Mouse (Mus musculus): ENCODE results near the gene Dyrk1a. TPM values are rescaled to one million over a fixed set of nuclear protein-coding genes. Genes with fewer than 3 reads are reported as not detected.

Dyrk1a gene
- polyA plus RNA-seq, 1 experiment from 2014 or later = 12.8 TPM

- WGBS = 44% methylated on average over 6 of the region's 6 CpGs
- Histone ChIP-seq H3K9me3 (ENCODE audit: control insufficient read depth, low read length) (no peaks in the 10 kb centered on the region), H3K4me1 (replicated peaks; ENCODE audit: control insufficient read depth, insufficient read depth, low read length) (peaks cover 22% of the 10 kb centered on the region), H3K36me3 (ENCODE audit: control insufficient read depth, insufficient read depth) (no peaks in the 10 kb centered on the region), H3K27ac (ENCODE audit: low read length) (no peak overlapping the region), H3K9ac (replicated peaks; ENCODE audit: low read depth, low read length) (no peak overlapping the region), H3K4me3 (replicated peaks; ENCODE audit: low read length) (no peak overlapping the region), H3K4me2 (ENCODE audit: low read length) (no peak overlapping the region), H3K27me3 (replicated peaks; ENCODE audit: control insufficient read depth, insufficient read depth, low read length) (no peaks in the 10 kb centered on the region)
- peak; percentile 66 for ATAC-seq
Measured at GRCm38 (mm10) chr16:94655083-94655482, 85.3 kb downstream of the Dyrk1a start.

GRCm38 (mm10) chr16:94656891-94657290 is 87.1 kb downstream of the Dyrk1a start:
- Histone ChIP-seq H3K4me1 (replicated peaks; ENCODE audit: control insufficient read depth, insufficient read depth, low read length) (peaks cover 20% of the 10 kb centered on the region), H3K27me3 (replicated peaks; ENCODE audit: control insufficient read depth, insufficient read depth, low read length) (no peaks in the 10 kb centered on the region), H3K9me3 (ENCODE audit: control insufficient read depth, low read length) (no peaks in the 10 kb centered on the region), H3K4me3 (replicated peaks; ENCODE audit: low read length) (no peak overlapping the region), H3K27ac (ENCODE audit: low read length) (no peak overlapping the region; the same call in 1 of the 2 replicates), H3K9ac (replicated peaks; ENCODE audit: low read depth, low read length) (no peak overlapping the region), H3K4me2 (ENCODE audit: low read length) (no peak overlapping the region), H3K36me3 (ENCODE audit: control insufficient read depth, insufficient read depth) (no peaks in the 10 kb centered on the region)
- no peak for ATAC-seq
- WGBS = 76% methylated on average over 7 of the region's 7 CpGs

DNA sequence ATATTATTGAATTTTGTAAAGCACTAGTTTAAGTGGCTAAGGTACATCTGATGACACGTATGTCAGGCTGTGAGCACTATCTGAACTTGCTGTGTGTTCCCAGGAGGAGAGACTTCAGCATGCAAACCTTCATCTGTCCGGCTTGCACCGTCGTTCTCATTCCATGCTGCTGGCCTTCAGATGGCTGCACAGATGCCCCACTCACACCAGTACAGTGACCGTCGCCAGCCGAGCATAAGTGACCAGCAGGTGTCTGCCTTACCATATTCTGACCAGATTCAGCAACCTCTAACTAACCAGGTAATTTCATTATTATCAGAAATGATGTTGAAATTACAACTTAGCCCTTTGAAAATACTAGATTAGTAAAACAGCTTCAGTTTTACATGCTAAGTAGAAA is 89.6 kb downstream of the Dyrk1a start:
- WGBS = 90% methylated on average over 7 of the region's 7 CpGs
- H3K9ac ChIP-seq (replicated peaks; ENCODE audit: low read depth, low read length) = no peak overlapping the region
- H3K4me1 ChIP-seq (replicated peaks; ENCODE audit: control insufficient read depth, insufficient read depth, low read length) = peaks cover 15% of the 10 kb centered on the region
- no peaks in the 10 kb centered on the region for H3K27me3 ChIP-seq (replicated peaks; ENCODE audit: control insufficient read depth, insufficient read depth, low read length)
- no peak overlapping the region for H3K4me2 ChIP-seq (ENCODE audit: low read length)
- ATAC-seq = no peak
- no peak overlapping the region for H3K4me3 ChIP-seq (replicated peaks; ENCODE audit: low read length)
- no peaks in the 10 kb centered on the region for H3K36me3 ChIP-seq (ENCODE audit: control insufficient read depth, insufficient read depth)
- no peak overlapping the region for H3K27ac ChIP-seq (ENCODE audit: low read length)
- H3K9me3 ChIP-seq (ENCODE audit: control insufficient read depth, low read length) = no peaks in the 10 kb centered on the region

GRCm38 (mm10) chr16:94660221-94660620 is 90.4 kb downstream of the Dyrk1a start:
- no peaks in the 10 kb centered on the region for H3K27me3 ChIP-seq (replicated peaks; ENCODE audit: control insufficient read depth, insufficient read depth, low read length)
- no peak overlapping the region for H3K27ac ChIP-seq (ENCODE audit: low read length)
- no peaks in the 10 kb centered on the region for H3K36me3 ChIP-seq (ENCODE audit: control insufficient read depth, insufficient read depth)
- H3K9ac ChIP-seq (replicated peaks; ENCODE audit: low read depth, low read length) = no peak overlapping the region
- whole genome bisulfite sequencing = 91% methylated on average over 8 of the region's 8 CpGs
- no peak overlapping the region for H3K4me3 ChIP-seq (replicated peaks; ENCODE audit: low read length)
- no peak overlapping the region for H3K4me2 ChIP-seq (ENCODE audit: low read length)
- no peaks in the 10 kb centered on the region for H3K9me3 ChIP-seq (ENCODE audit: control insufficient read depth, low read length)
- no peak for ATAC-seq
- H3K4me1 ChIP-seq (replicated peaks; ENCODE audit: control insufficient read depth, insufficient read depth, low read length) = peaks cover 13% of the 10 kb centered on the region

GRCm38 (mm10) chr16:94667557-94667956 is 97.7 kb downstream of the Dyrk1a start:
- Histone ChIP-seq H3K9me3 (ENCODE audit: control insufficient read depth, low read length) (no peaks in the 10 kb centered on the region), H3K27ac (ENCODE audit: low read length) (no peak overlapping the region), H3K4me1 (replicated peaks; ENCODE audit: control insufficient read depth, insufficient read depth, low read length) (no peaks in the 10 kb centered on the region), H3K4me3 (replicated peaks; ENCODE audit: low read length) (no peak overlapping the region), H3K27me3 (replicated peaks; ENCODE audit: control insufficient read depth, insufficient read depth, low read length) (no peaks in the 10 kb centered on the region), H3K36me3 (ENCODE audit: control insufficient read depth, insufficient read depth) (peaks cover 12% of the 10 kb centered on the region; the same call in 1 of the 2 replicates), H3K4me2 (ENCODE audit: low read length) (no peak overlapping the region), H3K9ac (replicated peaks; ENCODE audit: low read depth, low read length) (no peak overlapping the region)
- 91% methylated on average over 4 of the region's 4 CpGs for WGBS
- ATAC-seq = no peak

DNA sequence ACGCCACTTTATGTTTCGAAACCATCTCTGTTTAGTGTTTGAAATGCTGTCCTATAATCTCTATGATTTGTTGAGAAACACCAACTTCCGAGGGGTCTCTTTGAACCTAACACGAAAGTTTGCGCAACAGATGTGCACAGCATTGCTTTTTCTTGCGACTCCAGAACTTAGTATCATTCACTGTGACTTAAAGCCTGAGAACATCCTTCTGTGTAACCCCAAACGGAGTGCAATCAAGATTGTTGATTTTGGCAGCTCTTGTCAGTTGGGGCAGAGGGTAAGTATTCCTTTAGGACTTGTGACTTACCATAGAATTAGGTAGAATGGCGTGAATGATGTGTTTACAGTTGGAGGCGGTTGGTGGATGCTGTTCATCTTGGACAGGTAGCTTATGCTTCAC is 101.5 kb downstream of the Dyrk1a start:
- no peak for ATAC-seq
- Histone ChIP-seq H3K27me3 (replicated peaks; ENCODE audit: control insufficient read depth, insufficient read depth, low read length) (no peaks in the 10 kb centered on the region), H3K36me3 (ENCODE audit: control insufficient read depth, insufficient read depth) (peaks cover 16% of the 10 kb centered on the region), H3K9ac (replicated peaks; ENCODE audit: low read depth, low read length) (no peak overlapping the region), H3K4me2 (ENCODE audit: low read length) (no peak overlapping the region), H3K4me3 (replicated peaks; ENCODE audit: low read length) (no peak overlapping the region), H3K4me1 (replicated peaks; ENCODE audit: control insufficient read depth, insufficient read depth, low read length) (no peaks in the 10 kb centered on the region), H3K9me3 (ENCODE audit: control insufficient read depth, low read length) (no peaks in the 10 kb centered on the region), H3K27ac (ENCODE audit: low read length) (no peak overlapping the region)
- 94% methylated on average over 9 of the region's 9 CpGs for WGBS

DNA sequence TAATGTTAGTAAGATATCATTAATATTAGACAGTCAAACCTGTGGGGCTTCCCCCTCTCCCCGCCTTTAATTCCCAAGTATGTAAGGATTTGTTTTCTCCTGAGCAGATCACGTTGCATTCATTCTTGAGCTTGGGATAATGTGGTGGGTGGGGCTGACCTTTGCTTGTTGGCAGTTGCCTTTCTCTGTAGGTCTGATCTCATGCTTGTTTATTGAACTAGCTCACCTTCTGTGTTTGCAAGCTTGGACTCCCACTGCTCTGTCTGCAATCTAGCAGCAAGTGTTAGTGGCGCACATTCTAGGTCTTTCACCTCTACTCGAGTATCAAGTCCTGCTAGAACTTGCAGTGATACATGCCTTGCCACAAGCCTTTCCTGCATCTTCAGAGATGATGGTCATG is 111.1 kb downstream of the Dyrk1a start:
- H3K27me3 ChIP-seq (replicated peaks; ENCODE audit: control insufficient read depth, insufficient read depth, low read length) = no peaks in the 10 kb centered on the region
- ATAC-seq = no peak
- H3K4me2 ChIP-seq (ENCODE audit: low read length) = no peak overlapping the region

GRCm38 (mm10) chr16:94681760-94682159 is 112.0 kb downstream of the Dyrk1a start:
- no peaks in the 10 kb centered on the region for H3K27me3 ChIP-seq (replicated peaks; ENCODE audit: control insufficient read depth, insufficient read depth, low read length)
- 93% methylated on average over 4 of the region's 4 CpGs for WGBS
- no peak overlapping the region for H3K9ac ChIP-seq (replicated peaks; ENCODE audit: low read depth, low read length)
- ATAC-seq = no peak
- H3K4me2 ChIP-seq (ENCODE audit: low read length) = no peak overlapping the region
- H3K36me3 ChIP-seq (ENCODE audit: control insufficient read depth, insufficient read depth) = peaks cover 14% of the 10 kb centered on the region
- no peaks in the 10 kb centered on the region for H3K9me3 ChIP-seq (ENCODE audit: control insufficient read depth, low read length)
- no peaks in the 10 kb centered on the region for H3K4me1 ChIP-seq (replicated peaks; ENCODE audit: control insufficient read depth, insufficient read depth, low read length)
- no peak overlapping the region for H3K4me3 ChIP-seq (replicated peaks; ENCODE audit: low read length)
- no peak overlapping the region for H3K27ac ChIP-seq (ENCODE audit: low read length)

More for the DNA sequence above, 111.1 kb downstream of the Dyrk1a start:
- Histone ChIP-seq H3K4me3 (replicated peaks; ENCODE audit: low read length) (no peak overlapping the region), H3K9ac (replicated peaks; ENCODE audit: low read depth, low read length) (no peak overlapping the region), H3K9me3 (ENCODE audit: control insufficient read depth, low read length) (no peaks in the 10 kb centered on the region), H3K36me3 (ENCODE audit: control insufficient read depth, insufficient read depth) (peaks cover 5% of the 10 kb centered on the region), H3K4me1 (replicated peaks; ENCODE audit: control insufficient read depth, insufficient read depth, low read length) (no peaks in the 10 kb centered on the region), H3K27ac (ENCODE audit: low read length) (no peak overlapping the region)
- WGBS = 44% methylated on average over 4 of the region's 4 CpGs

DNA sequence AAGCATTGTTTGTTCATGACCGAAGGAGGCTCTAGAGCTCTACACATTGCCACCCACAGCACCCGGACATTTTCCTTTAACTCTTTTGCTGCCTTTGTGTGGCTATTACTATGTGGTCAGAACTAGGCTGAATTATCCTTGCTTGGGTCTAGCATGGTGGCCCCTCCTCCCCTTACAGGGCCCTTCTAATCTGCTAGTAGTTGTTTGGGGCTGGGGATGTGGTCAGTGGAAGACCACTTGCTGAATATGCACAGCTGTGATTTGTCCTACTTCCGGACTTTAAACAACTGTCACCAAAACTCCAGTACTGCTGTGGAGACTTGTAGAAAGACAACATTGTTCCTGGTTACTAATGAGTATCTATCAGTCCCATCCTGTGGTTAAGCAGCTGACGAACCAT is 114.2 kb downstream of the Dyrk1a start:
- WGBS = 79% methylated on average over 4 of the region's 4 CpGs
- Histone ChIP-seq H3K27me3 (replicated peaks; ENCODE audit: control insufficient read depth, insufficient read depth, low read length) (no peaks in the 10 kb centered on the region), H3K36me3 (ENCODE audit: control insufficient read depth, insufficient read depth) (peaks cover 23% of the 10 kb centered on the region), H3K4me3 (replicated peaks; ENCODE audit: low read length) (no peak overlapping the region), H3K9ac (replicated peaks; ENCODE audit: low read depth, low read length) (no peak overlapping the region), H3K4me1 (replicated peaks; ENCODE audit: control insufficient read depth, insufficient read depth, low read length) (no peaks in the 10 kb centered on the region), H3K9me3 (ENCODE audit: control insufficient read depth, low read length) (no peaks in the 10 kb centered on the region), H3K4me2 (ENCODE audit: low read length) (no peak overlapping the region), H3K27ac (ENCODE audit: low read length) (no peak overlapping the region)
- no peak for ATAC-seq

DNA sequence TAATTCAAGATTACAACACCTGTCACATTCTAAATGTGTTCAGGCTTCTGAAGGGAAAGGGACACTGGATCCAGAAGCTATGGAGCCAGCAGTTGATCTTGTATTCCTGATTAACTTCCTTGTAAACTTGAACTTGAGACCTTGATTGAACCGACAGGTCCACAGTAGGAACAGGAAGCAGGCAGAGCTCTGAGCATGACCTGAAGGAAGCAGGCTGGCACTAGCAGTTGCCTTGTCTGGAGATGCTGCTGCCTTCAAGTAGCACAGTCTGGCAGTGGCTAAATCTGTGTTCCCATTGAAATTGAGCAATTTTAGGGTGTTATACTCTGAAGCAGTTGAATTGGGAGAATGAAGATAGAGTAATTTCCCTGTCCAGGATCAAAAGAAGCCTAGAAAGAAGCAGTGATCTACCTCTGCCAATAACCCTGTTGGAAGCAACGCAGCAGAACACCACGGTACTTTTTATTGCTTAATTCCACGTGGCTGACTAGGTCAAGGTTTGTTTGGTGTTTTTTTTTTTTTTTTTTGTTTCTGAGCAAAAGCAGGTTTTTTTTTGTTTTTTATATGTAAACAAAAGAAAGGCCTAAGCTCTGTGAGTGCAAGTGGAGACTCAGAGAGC is 124.0 kb downstream of the Dyrk1a start:
- no peaks in the 10 kb centered on the region for H3K4me1 ChIP-seq (replicated peaks; ENCODE audit: control insufficient read depth, insufficient read depth, low read length)
- no peak overlapping the region for H3K4me2 ChIP-seq (ENCODE audit: low read length)
- H3K27ac ChIP-seq (ENCODE audit: low read length) = no peak overlapping the region
- H3K9ac ChIP-seq (replicated peaks; ENCODE audit: low read depth, low read length) = no peak overlapping the region
- no peaks in the 10 kb centered on the region for H3K9me3 ChIP-seq (ENCODE audit: control insufficient read depth, low read length)
- H3K4me3 ChIP-seq (replicated peaks; ENCODE audit: low read length) = no peak overlapping the region
- ATAC-seq = no peak
- H3K27me3 ChIP-seq (replicated peaks; ENCODE audit: control insufficient read depth, insufficient read depth, low read length) = no peaks in the 10 kb centered on the region
- WGBS = 72% methylated on average over 4 of the region's 4 CpGs
- peaks cover 14% of the 10 kb centered on the region for H3K36me3 ChIP-seq (ENCODE audit: control insufficient read depth, insufficient read depth)

All from forebrain, embryonic 16.5 days (tissue).